Mouse (Mus musculus): Measurements from ENCODE around the gene Lpar3.

GRCm38 (mm10) chr3:146251771-146252170 lies 31.0 kb downstream of the Lpar3 start:
- no peak for TF ChIP-seq POLR2A (IDR thresholded peaks at IDR 0.05; ENCODE audit: low read depth, low read length)
- TF ChIP-seq CTCF (IDR thresholded peaks at IDR 0.05; ENCODE audit: extremely low read depth, insufficient read length, insufficient replicate concordance, low read depth, low read length) = no peak

All from small intestine, adult 2 months (tissue).